Mouse (Mus musculus) cortical plate, adult 2 months (tissue): ENCODE results near the gene Olfr111.

Experiments
- CTCF ChIP-seq: fragments of 200-500 bp; IDR thresholded peaks from 2 replicates; pipeline ENCODE4 v1.5.1; 2011; ENCODE audit warnings: mild to moderate bottlenecking, control low read depth, low read length; ENCODE audit not compliant: insufficient read depth; ENCODE audit errors: extremely low read depth
- POLR2A ChIP-seq: fragments of 200-500 bp; IDR thresholded peaks from 2 replicates; pipeline ENCODE4 v1.6.1; 2011; ENCODE audit warnings: mild to moderate bottlenecking, low read length, control low read depth; ENCODE audit not compliant: insufficient read depth; ENCODE audit errors: extremely low read depth

DNA sequence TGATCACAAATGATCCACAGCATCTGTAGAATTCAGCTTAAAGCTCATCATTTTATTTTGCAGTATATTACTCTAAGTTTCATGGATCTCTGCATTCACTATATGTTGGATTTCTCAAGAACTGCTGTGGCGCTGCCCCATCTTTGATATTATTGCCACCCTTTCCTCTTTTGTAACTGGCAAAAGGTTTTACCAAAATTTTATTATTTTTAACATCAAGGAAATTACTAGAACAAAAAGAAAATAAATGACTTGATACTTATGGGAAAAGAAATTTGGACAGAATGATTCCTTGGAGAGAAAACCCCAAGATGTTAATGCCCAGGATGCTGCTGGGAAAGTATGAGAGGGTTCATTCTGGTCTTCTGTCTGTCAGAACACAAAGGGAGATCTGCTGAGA, 49.2 kb upstream of the Olfr111 start, which contains the start of gene Olfr109:
- TF ChIP-seq CTCF: no peak
- TF ChIP-seq POLR2A: no peak
